Mouse (Mus musculus) hindlimb bud, embryonic 11.5 days (tissue): ENCODE measurements around the gene Fgfr3.

Experiments
- DNase-seq: peaks from one replicate; pipeline ENCODE4 v3.0.0-alpha.2; 2012; ENCODE audit warnings: low read depth, low spot score; ENCODE audit errors: extremely low spot score

Fgfr3 gene

GRCm38 (mm10) chr5:33721541-33722265 is at the start of gene Fgfr3:
Fgfr3 (plus strand) TSS chr5:33721674.
- DNase-seq, result no peak

DNA sequence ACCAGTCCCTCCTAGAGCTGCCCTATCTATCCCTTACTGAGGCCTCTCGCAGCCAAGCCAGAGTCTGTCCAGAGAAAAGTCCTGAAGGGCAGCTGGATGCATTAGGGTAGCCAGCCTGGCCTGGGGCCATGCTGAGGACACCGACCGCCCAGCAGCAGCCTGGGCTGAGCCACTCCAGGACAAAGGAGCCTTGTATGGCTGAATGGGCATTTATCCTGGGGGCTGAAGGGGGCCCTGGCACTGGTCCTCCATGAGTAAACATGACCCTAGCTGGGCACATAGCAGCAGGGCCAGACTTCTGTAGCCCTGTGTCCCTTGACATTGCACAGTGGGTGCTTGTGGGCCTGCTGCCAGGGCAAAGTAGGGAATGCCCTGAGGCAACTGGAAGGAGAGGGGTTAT is 47.0 kb upstream of the Fgfr3 start:
- DNase-seq, result no peak

DNA sequence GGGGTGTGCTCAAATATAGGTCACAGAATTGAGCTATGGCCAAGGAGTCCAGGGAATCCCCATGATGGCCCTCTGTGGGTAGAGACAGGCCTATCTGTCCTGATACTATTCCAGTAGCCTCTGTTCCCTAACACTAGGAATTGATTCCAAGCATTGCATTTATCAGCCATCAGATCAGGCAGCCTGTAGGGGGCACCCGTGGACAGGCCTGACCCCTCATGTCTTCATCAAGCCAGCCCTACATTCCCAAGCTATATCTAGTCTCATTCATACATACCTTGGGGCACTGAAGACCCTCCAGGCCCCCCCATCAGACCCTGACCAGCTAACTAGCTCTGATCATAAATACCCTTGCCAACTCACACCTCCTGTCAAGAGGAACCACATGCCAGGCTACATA is 45.5 kb upstream of the Fgfr3 start:
- DNase-seq, result no peak

GRCm38 (mm10) chr5:33678244-33678643 is 43.2 kb upstream of the Fgfr3 start:
- no peak for DNase-seq

DNA sequence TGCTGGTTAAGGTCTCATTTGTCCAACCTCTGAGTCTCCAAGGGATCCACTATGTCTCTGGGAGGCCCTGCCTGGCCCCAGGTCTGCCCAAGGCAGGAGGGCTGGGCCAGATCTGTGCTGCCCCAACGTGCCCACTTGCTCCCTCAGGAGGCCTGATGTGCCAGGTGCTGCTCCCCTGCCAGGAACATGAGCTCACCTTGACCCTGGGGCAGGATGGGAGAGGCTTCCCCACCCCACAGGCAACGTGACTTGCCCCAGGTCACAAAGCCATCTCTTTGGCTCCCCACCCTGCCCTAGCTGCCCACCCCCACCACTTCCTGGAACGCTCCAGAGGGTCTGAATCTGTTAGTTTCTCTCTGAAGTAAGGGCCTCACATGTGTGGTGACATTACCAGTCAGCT is 40.4 kb upstream of the Fgfr3 start:
- no peak for DNase-seq

GRCm38 (mm10) chr5:33681611-33682388 is 39.7 kb upstream of the Fgfr3 start:
- DNase-seq, result no peak

DNA sequence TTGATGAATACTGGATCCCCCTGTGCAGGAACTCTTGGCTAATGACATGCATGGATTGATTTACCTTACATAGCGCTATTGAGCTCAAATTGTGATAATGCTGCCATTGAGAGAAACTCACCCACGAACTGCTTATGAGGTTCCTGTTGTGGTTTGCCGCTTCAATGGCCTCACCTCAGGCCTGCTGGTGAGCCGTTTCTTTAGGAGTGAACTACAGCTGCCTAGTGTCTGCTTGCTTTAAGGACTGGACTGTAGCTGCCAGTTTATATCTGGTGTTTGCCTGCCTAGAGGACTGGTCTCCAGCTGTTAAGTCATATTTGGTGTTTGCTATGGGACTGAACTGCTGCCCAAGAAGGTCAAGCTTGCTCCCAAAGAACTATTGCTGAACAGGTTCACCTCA is 38.5 kb upstream of the Fgfr3 start:
- DNase-seq, result no peak

GRCm38 (mm10) chr5:33683897-33684652 is 37.4 kb upstream of the Fgfr3 start:
- DNase-seq, result no peak

DNA sequence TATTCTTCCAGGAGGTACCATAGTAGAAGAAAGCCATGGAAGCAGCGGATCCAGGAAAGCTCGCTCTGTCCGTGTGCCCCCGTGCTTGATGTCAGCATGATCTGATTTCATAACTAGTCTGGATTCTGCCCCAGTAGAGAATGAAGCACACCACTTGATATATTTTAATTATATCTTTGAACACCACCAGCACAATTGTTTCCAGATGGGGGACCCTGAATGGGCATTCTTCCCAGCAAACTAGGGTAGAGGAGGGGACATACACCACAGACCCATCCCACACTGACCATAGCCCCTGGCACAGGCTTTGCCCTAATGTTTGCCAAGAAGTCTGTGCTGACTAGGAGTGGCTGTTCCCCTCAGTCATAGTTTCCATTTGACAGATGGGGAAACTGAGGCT is 36.5 kb upstream of the Fgfr3 start:
- DNase-seq, result no peak

GRCm38 (mm10) chr5:33687142-33687541 is 34.3 kb upstream of the Fgfr3 start:
- no peak for DNase-seq

DNA sequence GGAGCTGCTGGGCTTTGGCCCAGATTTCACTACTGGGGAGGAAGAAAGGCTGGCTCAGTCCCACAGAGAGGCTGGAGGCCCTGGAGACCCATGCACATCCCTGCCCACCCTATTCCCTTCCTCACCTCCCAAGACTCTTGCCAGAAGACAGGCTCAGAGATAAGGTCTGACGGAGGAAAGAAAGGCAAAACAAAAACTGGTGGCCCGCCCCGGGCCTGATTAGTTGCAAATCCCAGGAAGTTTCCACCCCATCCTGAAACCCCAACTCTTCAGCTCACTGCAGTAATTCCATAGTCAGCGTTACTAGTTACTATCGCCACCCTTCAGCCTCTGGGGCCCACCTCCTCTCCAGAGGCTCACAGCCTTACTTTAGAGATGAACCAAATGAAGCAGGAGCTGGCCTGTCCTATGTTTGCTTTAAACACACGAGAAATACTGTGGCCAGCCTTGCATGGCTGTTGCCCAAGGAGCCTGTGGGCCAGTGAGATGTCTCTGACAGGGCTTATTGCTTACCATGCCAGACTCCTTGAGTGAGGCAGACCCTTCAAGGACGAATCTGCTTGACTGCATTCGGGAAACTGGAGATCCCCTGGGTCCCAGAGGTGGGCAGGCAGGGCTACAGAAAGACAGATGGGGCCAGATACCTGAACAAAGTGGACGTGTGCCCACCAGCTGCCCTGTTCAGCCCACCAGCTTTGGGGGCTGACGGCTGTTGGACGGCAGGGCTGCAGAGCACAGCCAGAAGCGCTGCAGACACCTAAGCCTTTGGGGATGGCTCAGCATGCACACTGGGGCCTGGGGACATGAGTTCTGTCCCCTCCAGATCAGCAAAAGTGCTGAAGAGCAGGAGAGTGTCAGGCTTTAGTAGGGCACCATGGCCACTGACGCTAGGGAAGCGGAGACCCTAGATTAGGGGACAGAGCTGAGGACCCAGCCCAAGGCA is 32.9 kb upstream of the Fgfr3 start:
- no peak for DNase-seq

- no peak for DNase-seq
These were observed 32.1 kb upstream of the Fgfr3 start for GRCm38 (mm10) chr5:33689221-33689844.

DNA sequence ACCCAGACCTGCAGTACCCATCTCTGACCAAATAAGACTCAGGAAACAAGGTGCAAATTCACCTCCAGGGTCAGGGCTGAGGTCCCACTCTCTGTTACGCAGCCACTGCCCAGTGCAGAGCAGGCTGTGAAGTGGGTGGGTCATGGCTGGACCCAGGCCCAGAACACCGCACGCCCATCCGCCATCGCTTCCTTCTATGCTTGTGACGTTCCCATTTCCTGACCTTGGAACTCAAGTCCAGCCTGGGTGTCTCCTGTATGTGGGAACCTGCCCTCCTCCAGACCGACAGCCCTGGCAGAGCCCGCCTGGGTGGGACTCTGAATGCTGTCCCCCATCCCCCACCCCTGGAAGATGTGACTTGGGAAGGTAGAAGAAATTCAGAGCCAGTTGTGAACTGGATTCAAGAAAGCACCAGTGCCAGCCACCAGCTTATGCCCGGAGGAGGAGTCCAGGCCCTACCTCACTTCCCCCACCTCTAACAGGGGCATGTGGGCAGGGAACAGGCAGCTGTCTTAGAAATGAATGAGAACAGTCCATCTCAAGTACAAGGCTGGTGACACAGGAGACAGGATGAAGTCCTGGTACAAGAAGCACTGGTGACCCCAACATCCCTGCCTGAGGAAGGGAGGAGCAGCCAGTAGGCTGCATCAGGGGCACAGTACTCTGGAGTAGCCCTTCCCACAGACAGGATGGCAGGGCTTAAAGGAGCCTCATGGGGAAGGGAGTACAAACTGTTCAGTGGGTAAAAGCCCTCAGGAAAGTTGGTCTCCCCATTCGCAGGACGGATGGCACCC is 31.4 kb upstream of the Fgfr3 start:
- DNase-seq, result no peak

DNA sequence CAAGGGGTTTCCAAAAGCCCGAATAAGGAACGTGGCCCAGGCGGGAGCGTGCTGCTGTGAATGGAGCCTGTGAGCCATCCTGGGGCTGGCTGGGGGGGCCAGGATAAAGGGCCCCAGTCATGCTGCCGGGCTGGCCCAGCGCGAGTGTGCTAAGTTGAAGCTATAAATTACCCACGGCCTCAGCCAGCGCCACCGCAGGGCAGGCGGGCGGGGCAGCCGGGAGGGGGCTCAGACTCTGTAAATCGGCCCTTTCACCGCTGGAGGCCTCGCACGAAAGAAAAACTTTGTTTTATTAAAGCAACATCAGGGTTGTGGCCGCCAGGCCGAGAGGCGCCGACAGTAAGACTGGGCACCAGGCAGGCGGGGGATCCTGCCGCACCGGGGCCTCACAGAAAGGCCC is 29.1 kb upstream of the Fgfr3 start:
- no peak for DNase-seq

- no peak for DNase-seq
These were observed 27.0 kb upstream of the Fgfr3 start for GRCm38 (mm10) chr5:33694461-33694847.

DNA sequence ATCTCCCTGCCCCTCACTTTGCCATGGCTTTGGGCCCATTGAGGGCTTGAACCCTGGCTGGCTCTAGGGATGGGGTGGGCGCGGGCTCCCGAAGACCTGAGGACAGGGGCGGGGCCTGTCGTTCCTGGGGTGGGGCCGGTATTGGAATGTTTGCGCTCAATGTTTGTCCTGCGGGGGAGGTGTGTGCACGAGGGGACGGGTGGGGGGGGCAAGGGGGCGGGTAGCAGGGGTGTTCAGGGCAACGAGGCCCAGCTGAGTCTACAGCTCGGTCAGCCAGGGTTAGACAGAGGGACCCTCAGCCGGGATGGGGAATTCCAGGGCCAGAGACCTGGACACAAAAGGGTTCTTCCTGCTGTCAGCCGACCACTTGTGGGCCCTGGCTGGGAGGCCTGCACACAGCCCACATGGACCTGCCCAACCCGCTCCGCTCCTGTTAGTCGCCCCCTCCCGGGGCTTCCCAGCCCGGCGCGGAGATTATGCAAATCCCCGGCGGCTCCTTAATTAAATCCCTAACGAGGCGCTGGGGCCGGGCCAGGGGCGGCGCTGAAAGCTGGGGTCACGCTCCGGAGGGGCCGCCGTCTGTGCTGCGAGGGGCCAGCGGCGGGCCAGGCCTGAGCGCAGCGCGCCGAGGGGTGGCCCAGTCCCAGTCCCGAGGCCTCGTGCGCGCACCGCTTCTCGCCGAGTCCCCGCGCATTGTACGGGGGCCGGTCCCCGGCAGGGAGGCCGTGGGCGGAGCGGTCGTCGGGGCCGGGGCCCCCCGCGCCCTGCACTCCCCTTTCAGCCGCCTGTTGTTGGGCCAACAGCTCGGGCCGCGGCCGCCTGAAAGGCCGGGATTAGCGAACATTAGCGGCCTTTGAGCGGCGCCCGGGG is 26.4 kb upstream of the Fgfr3 start:
- DNase-seq, result no peak

DNA sequence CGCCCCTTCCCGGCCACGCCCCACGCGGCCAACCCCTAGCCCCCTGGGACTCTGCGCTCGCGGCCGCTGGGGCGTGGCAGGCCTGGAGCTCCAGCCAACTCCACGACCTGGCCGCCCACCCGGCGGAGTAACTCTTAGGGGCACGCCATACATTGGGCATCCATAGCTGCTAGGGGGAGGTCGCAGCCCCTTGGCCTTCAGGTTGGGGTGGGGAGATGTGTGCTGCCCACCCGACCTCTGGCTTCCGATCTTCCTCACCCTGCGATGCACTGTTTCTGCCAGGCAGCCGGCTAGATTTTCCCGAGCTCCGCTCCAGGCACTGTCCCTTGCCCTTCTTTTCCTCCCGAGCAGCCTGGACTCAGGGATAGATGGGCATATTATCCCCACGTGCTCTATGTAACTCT is 25.8 kb upstream of the Fgfr3 start:
- DNase-seq, result no peak

- no peak for DNase-seq
These were observed 25.0 kb upstream of the Fgfr3 start for GRCm38 (mm10) chr5:33696430-33696829.

GRCm38 (mm10) chr5:33697534-33697933 is 23.9 kb upstream of the Fgfr3 start:
- DNase-seq, result no peak
